Mouse (Mus musculus) layer of hippocampus, adult 2 months (tissue): ENCODE measurements around the gene Ero1lb. TPM values are rescaled to one million over a fixed set of nuclear protein-coding genes. Genes with fewer than 3 reads are reported as not detected.
"Not testable (repeated sequence)": the region's sequence is repeated elsewhere in the genome, so short reads cannot be mapped to it uniquely, and the experiment has no call there.

Source experiments
- DNase-seq, 2 experiments: peaks; one replicate each; pipeline ENCODE4 v3.0.0; 2022; ENCODE audit warnings: low spot score in 2 of 2
- H3K27ac ChIP-seq: fragments of 200-600 bp; 2 replicates; pipeline ENCODE4 v1.8.1; 2022
- H3K4me3 ChIP-seq: fragments of 200-600 bp; 2 replicates; pipeline ENCODE4 v1.8.1; 2022; ENCODE audit warnings: mild to moderate bottlenecking
- CTCF ChIP-seq: fragments of 200-600 bp; conservative IDR thresholded peaks from 2 replicates; pipeline ENCODE4 v1.8.1; 2022; ENCODE audit warnings: antibody characterized with exemption, mild to moderate bottlenecking, moderate library complexity
- total RNA-seq, 2 experiments: library from RNA; stranded (reverse); gene quantifications; 2 replicates each; pipeline ENCODE4 v1.2.3; 2021

The Ero1lb gene
- total RNA-seq, 2 experiments from 2014 or later, result 12.4 to 14.8 TPM

DNA sequence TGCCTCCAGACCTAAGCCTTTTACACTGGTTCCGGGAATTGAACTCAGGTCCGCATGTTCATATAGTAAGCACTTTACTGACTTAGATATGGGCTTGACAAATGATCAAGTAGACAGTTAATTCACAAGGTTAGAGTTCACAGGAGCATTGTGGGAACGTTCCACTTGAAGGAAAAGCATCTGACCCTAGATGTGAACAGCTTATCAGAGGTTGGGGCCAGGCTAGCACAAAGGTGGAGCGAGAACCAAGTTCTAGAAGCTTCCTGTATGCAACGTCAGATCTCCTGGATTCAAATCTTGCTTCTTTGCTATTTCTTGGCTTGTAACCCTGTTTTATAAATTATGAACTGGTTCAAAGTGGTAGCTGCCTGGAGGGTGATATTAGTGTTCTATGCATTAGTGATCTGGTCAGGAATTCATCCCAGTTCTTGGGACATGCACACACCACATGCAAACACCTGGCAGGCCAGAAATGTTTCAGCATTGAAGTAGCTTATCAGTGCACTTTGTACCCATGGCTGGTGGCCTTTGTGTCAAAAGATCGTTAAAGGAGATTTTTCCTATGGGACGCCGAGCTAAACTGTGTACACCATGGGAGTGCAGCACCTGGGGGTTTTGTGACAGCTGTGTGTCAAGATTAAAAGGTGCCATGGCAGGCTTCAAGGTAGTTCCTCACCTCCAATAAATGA is 21.6 kb upstream of the Ero1lb start:
- no peak for DNase-seq
- TF ChIP-seq CTCF, result no peak
- no peak overlapping the region for H3K4me3 ChIP-seq
- no peak overlapping the region for H3K27ac ChIP-seq

GRCm38 (mm10) chr13:12554211-12554610 is 11.5 kb upstream of the Ero1lb start:
- no peak for DNase-seq
- H3K27ac ChIP-seq, result no peak overlapping the region
- TF ChIP-seq CTCF, result no peak
- H3K4me3 ChIP-seq, result no peak overlapping the region

- H3K27ac ChIP-seq, result no peak overlapping the region
- H3K4me3 ChIP-seq, result no peak overlapping the region
- no peak for DNase-seq
- peak; percentile 28; the same call in 1 of the 2 replicates for TF ChIP-seq CTCF
Observed at GRCm38 (mm10) chr13:12559044-12559443, 6.6 kb upstream of the Ero1lb start.

DNA sequence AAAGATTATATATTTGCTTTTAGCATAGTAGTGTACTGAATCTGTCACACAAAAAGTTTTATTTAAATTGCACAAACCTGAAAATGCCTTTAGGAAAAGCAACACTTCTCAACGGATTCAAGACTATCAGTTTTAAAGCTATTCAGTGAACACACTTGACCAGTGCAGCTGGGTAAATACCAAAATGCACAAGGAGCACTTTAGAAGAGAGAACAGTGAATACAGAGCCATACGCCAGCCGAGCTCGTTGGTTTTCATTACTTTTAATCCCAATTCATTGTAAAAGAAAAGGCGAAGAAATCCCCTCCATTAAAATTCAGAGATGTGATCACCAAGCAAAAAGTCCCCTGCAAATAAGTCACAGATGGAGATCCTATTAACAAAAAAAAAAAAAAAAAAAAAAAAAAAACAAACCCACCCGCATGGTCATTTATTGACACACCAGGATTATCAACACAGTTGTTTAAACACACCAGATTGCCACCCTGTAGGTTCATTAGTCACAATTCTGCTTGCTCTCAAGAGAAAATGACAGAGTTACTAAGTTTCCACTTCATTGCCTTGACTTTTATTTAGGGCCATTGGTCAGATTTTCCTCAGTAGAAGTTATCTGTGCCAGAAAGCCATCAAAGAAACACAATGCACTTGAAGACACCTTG is 6.1 kb upstream of the Ero1lb start:
- no peak for DNase-seq
- no peak for TF ChIP-seq CTCF
- Histone ChIP-seq H3K4me3 (no peak overlapping the region), H3K27ac (no peak overlapping the region)

DNA sequence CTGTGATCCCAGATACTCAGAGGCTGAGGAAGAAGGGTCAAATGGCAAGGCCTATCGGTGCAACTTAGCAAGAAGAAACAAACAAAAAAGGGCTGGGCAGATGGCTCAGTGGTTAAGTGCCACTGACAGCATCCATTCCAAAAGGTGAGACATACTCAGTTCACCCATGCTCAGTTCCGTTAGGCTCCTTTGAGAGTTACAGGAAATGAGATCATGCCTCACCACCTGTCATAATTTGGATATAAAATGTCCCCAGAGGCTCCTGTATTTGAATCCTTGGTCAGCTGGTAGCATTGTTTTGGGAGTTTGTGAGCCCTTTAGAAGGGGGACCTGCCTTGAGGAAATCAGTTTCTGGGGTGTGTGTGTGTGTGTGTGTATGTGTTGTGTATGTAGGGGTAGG is 3.9 kb upstream of the Ero1lb start:
- H3K4me3 ChIP-seq, result no peak overlapping the region
- TF ChIP-seq CTCF, result no peak
- no peak overlapping the region for H3K27ac ChIP-seq
- no peak for DNase-seq

GRCm38 (mm10) chr13:12562256-12562655 is 3.4 kb upstream of the Ero1lb start:
- no peak for DNase-seq
- Histone ChIP-seq H3K4me3 (no peak overlapping the region), H3K27ac (no peak overlapping the region)
- TF ChIP-seq CTCF, result no peak

- no peak overlapping the region for H3K27ac ChIP-seq
- TF ChIP-seq CTCF, result no peak
- no peak overlapping the region for H3K4me3 ChIP-seq
- no peak for DNase-seq
Observed at GRCm38 (mm10) chr13:12567936-12568335, 2.3 kb downstream of the Ero1lb start.

DNA sequence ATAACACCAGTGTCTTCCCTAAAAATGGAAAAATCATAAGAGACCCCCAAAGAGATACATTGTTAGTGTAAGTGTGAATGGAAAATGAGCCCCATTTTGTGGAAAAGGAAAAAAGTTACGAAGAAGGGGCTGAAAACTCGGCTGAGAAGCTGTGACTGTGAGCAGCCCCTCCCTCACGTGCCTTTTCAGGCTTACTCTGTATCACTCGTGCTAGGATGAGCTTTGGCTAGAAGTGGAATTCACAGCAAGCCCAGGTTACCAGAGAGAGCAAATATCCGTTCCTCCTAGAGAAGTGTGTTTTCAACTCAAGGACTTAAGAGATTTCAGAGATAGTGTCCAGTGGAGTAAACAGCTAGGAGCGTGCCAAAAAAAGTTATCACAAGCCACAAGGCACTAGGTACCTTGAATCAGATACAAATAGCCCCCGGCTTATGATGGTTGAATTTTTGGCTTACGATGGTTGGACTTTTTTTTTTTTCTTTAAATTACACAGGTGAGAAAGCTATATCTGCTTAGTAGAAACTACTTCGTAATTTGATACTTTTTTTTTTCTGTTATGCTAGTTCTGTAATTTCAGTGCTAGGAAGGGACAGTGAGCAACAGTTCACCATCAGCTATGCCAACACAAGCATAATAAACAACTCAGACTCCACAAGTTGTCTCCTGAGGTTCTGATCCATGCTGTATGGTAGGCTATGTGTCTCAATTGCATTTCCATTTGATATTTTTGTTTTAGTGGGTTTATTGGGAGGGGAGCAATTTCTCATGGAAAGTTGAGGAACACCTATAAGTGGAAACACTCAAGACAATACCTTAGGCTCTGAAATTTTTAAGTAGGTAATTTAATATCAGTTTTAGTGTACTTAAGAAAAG is 3.2 kb downstream of the Ero1lb start:
- H3K4me3 ChIP-seq, result no peak overlapping the region
- DNase-seq, result no peak
- H3K27ac ChIP-seq, result no peak overlapping the region
- no peak for TF ChIP-seq CTCF

- no peak for TF ChIP-seq CTCF
- Histone ChIP-seq H3K27ac (no peak overlapping the region), H3K4me3 (no peak overlapping the region)
- no peak for DNase-seq
Observed at GRCm38 (mm10) chr13:12569741-12570140, 4.1 kb downstream of the Ero1lb start.

- no peak for TF ChIP-seq CTCF
- no peak for DNase-seq
- Histone ChIP-seq H3K27ac (no peak overlapping the region), H3K4me3 (no peak overlapping the region)
Observed at GRCm38 (mm10) chr13:12574979-12575536, 9.4 kb downstream of the Ero1lb start.

DNA sequence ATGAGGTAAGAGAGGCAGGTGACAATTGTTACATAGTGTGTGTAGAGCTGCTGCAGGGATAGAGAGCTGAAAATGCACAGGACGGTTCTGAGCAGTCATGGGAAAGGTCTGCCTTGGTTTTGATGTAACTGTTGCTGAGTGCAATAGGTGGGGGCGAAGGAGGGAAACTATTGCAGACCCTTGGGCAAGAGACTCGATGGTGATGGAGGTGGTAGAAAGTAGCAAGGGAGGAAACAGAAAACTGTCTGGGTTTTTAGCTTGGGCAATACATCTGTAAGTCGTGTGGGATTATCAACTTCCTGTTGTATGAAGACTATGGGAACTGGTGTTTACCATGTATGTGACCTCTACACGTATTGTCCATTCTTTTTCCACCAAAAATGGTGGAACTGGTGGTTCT is 12.5 kb downstream of the Ero1lb start:
- no peak for TF ChIP-seq CTCF

DNA sequence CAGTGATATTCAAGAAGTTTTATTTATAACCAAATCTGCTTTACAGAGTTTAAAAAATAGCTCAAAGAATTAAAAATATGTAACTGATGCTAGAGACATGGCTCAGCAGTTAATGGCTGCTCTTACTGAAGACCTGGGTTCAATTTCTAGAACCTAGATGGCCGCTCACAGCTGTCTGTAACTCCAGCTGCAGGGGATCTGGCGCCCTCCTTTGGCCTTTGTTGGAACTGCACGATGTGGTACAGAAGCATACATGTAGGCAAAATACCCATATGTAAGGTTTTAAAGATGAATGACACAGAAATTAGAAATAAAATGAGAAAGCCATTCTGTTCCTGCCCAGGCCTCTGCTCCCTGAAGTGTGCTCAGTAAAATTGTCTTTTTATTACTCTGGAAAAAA is 23.3 kb downstream of the Ero1lb start:
- H3K4me3 ChIP-seq, result no peak overlapping the region
- peak; percentile 80 for TF ChIP-seq CTCF
- peak; percentile 3 to 49 for DNase-seq
- H3K27ac ChIP-seq, result no peak overlapping the region

More for the DNA sequence above, 12.5 kb downstream of the Ero1lb start:
- no peak overlapping the region for H3K4me3 ChIP-seq
- H3K27ac ChIP-seq, result no peak overlapping the region
- DNase-seq, result no peak

DNA sequence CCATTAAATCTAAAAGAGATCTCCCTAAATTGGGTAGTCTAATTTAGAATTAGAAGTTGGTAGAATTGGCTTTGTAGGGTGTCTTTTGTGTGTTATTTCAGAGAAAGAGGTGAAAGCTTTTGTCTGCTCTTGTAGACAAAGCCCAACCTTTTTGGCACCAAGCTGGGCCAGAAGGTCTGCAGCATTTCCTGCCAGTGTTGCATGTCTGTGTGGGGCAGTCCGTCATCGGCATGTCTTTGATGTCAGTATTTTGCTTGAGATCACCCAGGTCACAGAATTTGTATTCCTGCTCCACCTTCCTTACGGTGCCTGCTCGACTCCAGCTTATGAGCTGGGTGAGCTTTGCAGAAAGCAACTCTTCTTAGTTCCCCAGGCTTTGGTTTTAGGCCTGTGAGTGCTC is 31.4 kb downstream of the Ero1lb start:
- not testable (repeated sequence) for DNase-seq, H3K27ac ChIP-seq, H3K4me3 ChIP-seq

DNA sequence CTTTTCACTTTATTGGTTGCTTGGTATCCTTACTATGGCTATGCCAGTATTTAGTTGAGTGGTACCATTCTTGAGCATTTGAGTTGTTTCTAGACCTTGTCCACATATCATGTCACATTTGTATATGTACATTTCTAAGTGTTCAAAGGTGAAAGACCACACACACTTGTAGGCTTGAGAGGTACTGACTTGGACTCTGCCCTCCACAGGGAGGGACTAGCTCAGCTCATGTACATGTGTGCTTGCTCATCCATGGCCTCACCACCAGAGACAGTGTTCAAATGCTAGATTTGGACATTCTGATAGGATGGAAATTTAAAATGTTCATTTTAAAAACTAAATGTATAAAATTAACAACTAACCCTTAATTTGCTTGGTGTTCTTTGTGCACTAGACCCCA is 44.5 kb downstream of the Ero1lb start:
- not testable (repeated sequence) for H3K27ac ChIP-seq, DNase-seq, H3K4me3 ChIP-seq

DNA sequence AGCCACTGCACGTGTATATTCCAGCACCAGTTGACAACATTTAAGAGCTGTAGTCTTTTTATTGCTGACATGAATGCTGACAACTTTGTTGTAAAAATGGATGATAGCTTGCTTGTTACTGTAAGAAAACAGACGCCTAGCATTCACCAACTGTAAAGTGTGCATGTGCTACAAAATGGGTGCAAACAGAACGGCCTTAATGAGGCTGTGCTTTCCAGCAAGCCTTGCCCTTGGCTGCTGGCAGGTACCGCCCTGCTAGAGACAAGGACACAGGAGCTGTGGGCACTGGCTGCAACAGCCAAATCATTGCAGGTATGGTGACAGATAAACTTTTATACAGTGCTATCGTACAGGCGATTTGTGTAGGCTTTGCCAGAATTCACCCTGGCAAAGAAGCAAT is 48.4 kb downstream of the Ero1lb start:
- DNase-seq, H3K27ac ChIP-seq, H3K4me3 ChIP-seq: not testable (repeated sequence)

DNA sequence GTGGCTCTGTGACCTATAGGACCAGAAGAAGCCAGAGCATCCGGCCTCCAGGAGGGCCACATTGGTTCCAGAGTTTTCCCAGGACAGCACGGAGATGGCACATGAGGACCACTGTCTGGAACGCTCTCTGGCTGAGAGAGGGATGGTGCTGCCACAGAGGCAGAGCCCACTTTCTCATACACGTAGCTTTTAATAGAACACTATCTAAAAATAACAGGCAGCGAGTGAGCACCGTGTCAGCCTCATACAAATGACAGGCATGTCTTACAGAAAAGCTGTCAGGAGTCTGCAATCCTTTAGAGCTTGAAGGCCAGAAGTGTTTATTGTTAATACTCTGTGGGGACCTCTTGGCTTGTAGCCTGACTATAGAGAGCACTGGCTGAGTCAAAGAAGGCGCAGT is 48.9 kb downstream of the Ero1lb start:
- H3K27ac ChIP-seq, H3K4me3 ChIP-seq, DNase-seq: not testable (repeated sequence)

GRCm38 (mm10) chr13:12615014-12615413 is 49.3 kb downstream of the Ero1lb start:
- not testable (repeated sequence) for H3K4me3 ChIP-seq, DNase-seq, H3K27ac ChIP-seq

DNA sequence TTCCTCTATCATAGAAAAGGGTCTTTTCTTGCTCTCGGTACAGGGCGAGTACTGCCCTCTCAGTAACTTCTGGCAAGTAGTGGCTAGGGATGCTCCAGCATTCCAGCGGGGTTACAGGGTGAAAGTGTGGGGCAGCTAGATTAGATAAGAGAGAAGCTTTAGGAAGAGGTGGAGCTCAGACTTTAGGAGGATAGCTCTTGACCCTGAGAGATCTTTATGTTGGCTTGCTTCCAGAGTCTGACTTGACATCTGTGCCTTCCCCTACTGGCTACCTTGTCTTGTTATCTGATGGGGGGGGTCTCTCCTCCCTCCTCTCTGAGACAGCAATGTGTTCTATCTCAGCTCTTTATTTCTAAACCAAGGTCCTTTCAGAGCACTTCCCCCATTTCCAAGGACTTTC is 50.8 kb downstream of the Ero1lb start:
- not testable (repeated sequence) for H3K4me3 ChIP-seq, DNase-seq, H3K27ac ChIP-seq
